Mouse (Mus musculus) heart, postnatal 10 days (tissue): ENCODE results near the gene Wdr62. TPM values are rescaled to one million over a fixed set of nuclear protein-coding genes. Genes with fewer than 3 reads are reported as not detected.

Experiments used
- DNase-seq, 2 experiments: peaks; one replicate each; pipeline ENCODE4 v3.0.0; 2021
- intact Hi-C: fragments of 180-260 bp; cut with DNase I; formaldehyde crosslinking; loops from one replicate; pipeline ENCODE4 v1.15.1; 2025
- total RNA-seq, 2 experiments: library from RNA; stranded (reverse); gene quantifications; 2 replicates each; pipeline ENCODE4 v1.2.3; 2021

Wdr62 gene
- 1 to 10 TPM; 5.4 to 5.7 TPM for total RNA-seq

- peak; percentile 95 for DNase-seq
- intact Hi-C loops = no loop called here
Measured at GRCm38 (mm10) chr7:30279951-30280669, at the start of gene Wdr62, which contains the start of gene Thap8. TSS of gene Wdr62 (minus strand) at chr7:30280419. TSS of gene Thap8 (plus strand) at chr7:30280094.

GRCm38 (mm10) chr7:30328379-30328778 is 48.2 kb upstream of the Wdr62 start:
- intact Hi-C loops = no loop called here

DNA sequence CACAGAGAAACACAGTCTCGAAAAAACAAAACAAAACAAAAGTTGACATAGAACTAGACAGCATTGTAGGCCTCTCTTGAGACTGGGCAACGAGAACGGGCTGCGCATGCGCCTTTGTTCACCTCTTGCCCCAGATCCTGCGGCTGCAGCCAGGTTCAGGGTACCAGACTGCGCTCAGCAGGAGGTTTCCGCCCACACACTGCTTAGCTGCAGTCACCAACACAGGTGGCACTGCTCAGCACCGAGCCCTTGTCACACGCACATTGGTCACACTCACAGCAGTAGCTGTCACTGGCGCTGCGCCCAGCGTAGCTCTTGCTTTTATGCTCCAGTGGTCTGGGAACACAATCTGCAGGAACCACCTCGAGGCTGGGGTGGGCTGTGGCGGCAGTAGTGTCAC is 46.9 kb upstream of the Wdr62 start:
- no peak for DNase-seq
- intact Hi-C loops = no loop called here

More at GRCm38 (mm10) chr7:30328379-30328778, 48.2 kb upstream of the Wdr62 start:
- DNase-seq = no peak

GRCm38 (mm10) chr7:30326427-30326826 is 46.2 kb upstream of the Wdr62 start:
- intact Hi-C loops = no loop called here

DNA sequence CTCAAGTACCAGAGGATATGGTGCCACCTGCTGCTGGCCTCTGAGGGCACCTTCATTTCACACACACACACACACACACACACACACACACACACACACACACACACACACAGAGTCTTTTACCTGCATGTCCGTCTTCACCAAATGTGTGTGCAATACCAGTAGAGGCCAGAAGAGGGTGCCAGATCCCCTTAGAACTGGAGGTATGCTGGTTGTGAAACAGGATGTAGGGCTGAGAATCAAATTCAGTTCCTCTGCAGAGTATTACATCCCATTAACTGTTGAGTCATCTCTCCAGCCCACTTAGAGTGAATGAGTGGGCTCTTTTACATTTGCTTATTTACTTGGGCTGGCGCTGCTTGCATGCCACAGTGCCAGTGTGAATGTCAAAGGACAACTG is 45.1 kb upstream of the Wdr62 start:
- intact Hi-C loops = no loop called here
- DNase-seq = peak in 1 of 2 experiments; percentile 59

More at GRCm38 (mm10) chr7:30326427-30326826, 46.2 kb upstream of the Wdr62 start:
- no peak for DNase-seq

- intact Hi-C loops = no loop called here
- no peak for DNase-seq
Measured at GRCm38 (mm10) chr7:30324300-30324944, 44.2 kb upstream of the Wdr62 start.

- intact Hi-C loops = no loop called here
- no peak for DNase-seq
Measured at GRCm38 (mm10) chr7:30323795-30324194, 43.6 kb upstream of the Wdr62 start, which contains the start of gene Sdhaf1. TSS of gene Sdhaf1 (minus strand) at chr7:30323895.

- intact Hi-C loops = no loop called here
Measured at GRCm38 (mm10) chr7:30322865-30323264, 42.6 kb upstream of the Wdr62 start.

GRCm38 (mm10) chr7:30322285-30322667 is 42.1 kb upstream of the Wdr62 start:
- intact Hi-C loops = no loop called here

More at GRCm38 (mm10) chr7:30322865-30323264, 42.6 kb upstream of the Wdr62 start:
- no peak for DNase-seq

DNA sequence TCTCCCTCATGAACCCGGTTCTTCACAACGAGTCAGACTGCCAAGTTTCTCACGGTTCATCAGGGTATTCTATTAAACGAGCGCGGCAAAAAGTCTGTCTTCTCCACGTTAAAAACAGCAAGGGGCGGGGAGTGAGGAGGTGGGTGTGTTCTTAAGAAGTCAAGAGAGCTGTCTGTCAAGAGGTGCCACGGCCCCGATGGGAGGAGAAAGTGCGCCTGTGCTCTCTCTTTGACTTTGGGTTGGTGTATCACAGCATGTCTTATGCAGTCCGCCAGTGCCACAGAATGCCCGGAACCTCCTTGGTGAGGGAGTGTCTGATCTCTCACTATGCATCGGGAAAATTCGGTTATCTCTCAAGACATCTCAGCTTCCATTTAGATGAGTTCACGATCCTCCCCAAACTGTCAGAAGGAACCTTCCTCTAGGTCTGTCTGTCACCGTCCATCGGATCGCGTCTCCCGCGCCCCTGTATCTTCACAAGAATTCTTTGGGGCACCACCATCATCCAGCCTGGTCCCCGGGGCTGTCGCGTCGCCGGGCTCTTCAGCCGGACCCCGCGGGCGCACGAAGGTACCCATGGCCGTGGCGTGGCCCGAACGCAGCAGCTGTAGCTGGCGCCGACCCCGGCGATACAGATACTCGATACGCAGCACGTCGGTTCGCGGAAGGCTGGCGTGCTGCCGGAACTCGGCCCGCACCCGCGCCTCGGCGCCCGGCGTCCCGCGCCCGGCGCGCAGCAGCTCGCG is 41.5 kb upstream of the Wdr62 start, which contains the start of gene E130208F15Rik:
Gene E130208F15Rik, plus strand, starts transcription at position 202 of the 746 bp plus-strand sequence.
- peak; percentile 76 to 81 for DNase-seq
- intact Hi-C loops = no loop called here

More at GRCm38 (mm10) chr7:30322285-30322667, 42.1 kb upstream of the Wdr62 start:
- peak; percentile 98 to 99 for DNase-seq

- intact Hi-C loops = no loop called here
- no peak for DNase-seq
Measured at GRCm38 (mm10) chr7:30320946-30321345, 40.7 kb upstream of the Wdr62 start.

GRCm38 (mm10) chr7:30318142-30318541 is 37.9 kb upstream of the Wdr62 start:
- intact Hi-C loops = no loop called here
- no peak for DNase-seq

DNA sequence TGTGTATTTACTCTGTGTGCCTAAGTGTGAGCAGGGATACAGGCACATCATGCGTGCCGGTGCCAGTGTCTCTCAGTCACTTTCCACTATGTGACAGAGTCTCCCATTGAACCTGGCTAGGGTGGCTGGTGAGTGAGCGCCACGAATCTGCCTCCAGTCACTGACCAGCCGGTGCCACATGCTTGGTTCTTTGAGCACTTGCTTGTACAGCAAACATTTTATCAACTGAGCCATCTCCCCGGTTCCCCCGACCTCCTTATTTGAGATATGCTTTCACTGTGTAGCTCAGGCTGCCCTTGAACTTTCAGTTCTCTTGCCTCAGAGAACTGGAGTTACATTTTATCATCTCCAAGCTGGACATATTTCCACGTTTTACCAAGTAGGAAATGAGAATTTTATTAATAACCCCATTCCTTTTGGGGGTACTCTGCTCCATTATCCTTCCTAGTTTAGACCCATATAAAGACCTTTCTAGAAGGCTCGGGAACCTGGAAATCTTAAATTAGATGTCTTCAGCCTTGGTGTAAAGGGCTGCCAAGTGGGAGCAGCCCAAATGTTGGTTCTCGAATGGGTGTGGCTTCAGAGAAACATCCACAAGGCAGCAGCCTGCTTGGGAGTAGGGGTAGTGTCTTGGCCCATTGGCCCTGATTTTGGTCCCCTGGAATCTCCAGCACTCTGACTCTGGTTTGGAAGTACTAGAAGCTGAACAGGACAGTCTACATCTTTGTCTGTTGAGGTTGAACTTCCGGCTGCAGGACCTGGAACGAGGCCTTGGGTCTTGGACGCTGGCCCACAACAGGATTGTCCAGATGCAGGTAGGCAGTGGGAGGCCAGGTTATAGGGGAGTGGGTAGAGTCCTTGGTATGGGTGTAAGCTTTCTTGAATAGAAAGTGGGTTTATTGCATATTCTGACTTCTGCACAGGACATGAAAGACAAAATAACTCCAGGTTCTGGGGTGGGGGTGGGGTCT is 35.6 kb upstream of the Wdr62 start:
- DNase-seq = no peak
- intact Hi-C loops = no loop called here

GRCm38 (mm10) chr7:30314721-30315155 is 34.5 kb upstream of the Wdr62 start, which contains the start of gene Syne4:
TSS of gene Syne4 (plus strand) at chr7:30314807.
- DNase-seq = no peak
- intact Hi-C loops = no loop called here

GRCm38 (mm10) chr7:30313666-30314320 is 33.6 kb upstream of the Wdr62 start:
- intact Hi-C loops = no loop called here
- no peak for DNase-seq

DNA sequence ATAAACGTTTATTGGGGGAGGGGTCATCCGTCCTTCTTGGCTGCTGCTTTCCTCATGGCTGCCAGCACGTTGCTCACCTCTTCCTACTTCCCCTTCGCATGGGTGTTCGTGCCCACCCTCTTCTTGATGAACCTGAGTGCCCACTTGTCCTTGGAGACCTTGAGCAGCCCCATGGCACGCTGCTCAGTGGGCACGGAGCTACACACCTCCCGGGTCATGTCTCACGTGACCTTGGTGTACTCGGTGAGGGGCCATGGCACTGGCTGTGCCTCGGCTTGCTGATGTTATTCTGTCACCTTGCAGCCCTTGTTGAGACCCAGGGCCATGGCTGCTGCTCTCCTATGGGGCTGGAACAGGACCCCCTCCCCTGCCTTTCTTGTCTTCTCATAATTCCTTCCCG is 29.9 kb upstream of the Wdr62 start:
- intact Hi-C loops = no loop called here
- no peak for DNase-seq

- intact Hi-C loops = no loop called here
- no peak for DNase-seq
Measured at GRCm38 (mm10) chr7:30309395-30310129, 29.3 kb upstream of the Wdr62 start.
